Mouse (Mus musculus) small intestine, adult 2 months (tissue): Measurements from ENCODE around the gene Chd4. TPM values are rescaled to one million over a fixed set of nuclear protein-coding genes. Genes with fewer than 3 reads are reported as not detected.

ENCODE experiments used
- H3K27ac ChIP-seq: fragments of 200-500 bp; 2 replicates; pipeline ENCODE4 v1.5.1; 2012; ENCODE audit warnings: low read depth, low read length, control low read depth, inconsistent platforms; ENCODE audit not compliant: insufficient read depth
- H3K27me3 ChIP-seq: fragments of 200-500 bp; 2 replicates; pipeline ENCODE4 v1.6.1; 2012; ENCODE audit warnings: mild to moderate bottlenecking, moderate library complexity, low read length, inconsistent platforms; ENCODE audit not compliant: control insufficient read depth, insufficient read depth
- H3K36me3 ChIP-seq: fragments of 200-500 bp; 2 replicates; pipeline ENCODE4 v1.6.1; 2012; ENCODE audit warnings: mild to moderate bottlenecking, low read length, control low read depth, inconsistent platforms; ENCODE audit not compliant: control insufficient read depth, insufficient read depth
- H3K4me1 ChIP-seq: fragments of 200-500 bp; 2 replicates; pipeline ENCODE4 v1.6.1; 2012; ENCODE audit warnings: low read length, inconsistent platforms, mixed read lengths; ENCODE audit not compliant: control insufficient read depth, insufficient read depth, insufficient read length
- H3K4me3 ChIP-seq: fragments of 200-500 bp; 2 replicates; pipeline ENCODE4 v1.5.1; 2012; ENCODE audit warnings: low read depth, mild to moderate bottlenecking, control low read depth, inconsistent platforms, low read length, moderate library complexity
- CTCF ChIP-seq: fragments of 200-500 bp; IDR thresholded peaks from 2 replicates; pipeline ENCODE4 v1.5.1; 2012; ENCODE audit warnings: low read depth, mild to moderate bottlenecking, control low read depth, inconsistent platforms, low read length, moderate library complexity, mixed read lengths; ENCODE audit not compliant: insufficient replicate concordance, insufficient read length; ENCODE audit errors: extremely low read depth
- POLR2A ChIP-seq: fragments of 200-500 bp; IDR thresholded peaks from 2 replicates; pipeline ENCODE4 v1.6.1; 2012; ENCODE audit warnings: low read depth, mild to moderate bottlenecking, control low read depth, inconsistent platforms, low read length, moderate library complexity
- WGBS: fragments of 180-500 bp; shearing (Covaris S2); methylation state at CpG from one replicate; pipeline ENCODE4 v1.1.7; 2018; 5-methylcytosine and 5-hydroxymethylcytosine counted together
- polyA plus RNA-seq: library from polyadenylated mRNA; depleted of rRNA; stranded (reverse); fragments of >200 nt; gene quantifications from 2 replicates; pipeline ENCODE4 v1.2.3, GENCODE M21; 2012

Chd4 gene
- polyA plus RNA-seq, 1 experiment: 64.3 TPM

- Histone ChIP-seq H3K27me3 (no peaks in the 10 kb centered on the region), H3K27ac (no peak overlapping the region), H3K36me3 (peaks cover 51% of the 10 kb centered on the region), H3K4me3 (no peak overlapping the region), H3K4me1 (peaks cover 16% of the 10 kb centered on the region)
- TF ChIP-seq POLR2A (no peak), CTCF (no peak)
- WGBS: 49% methylated on average over 5 of the region's 5 CpGs
Measured at GRCm38 (mm10) chr6:125099421-125099971, 3.7 kb downstream of the Chd4 start.

- TF ChIP-seq CTCF (no peak), POLR2A (no peak)
- WGBS: 95% methylated on average over 9 of the region's 9 CpGs
- Histone ChIP-seq H3K36me3 (peaks cover 68% of the 10 kb centered on the region), H3K27me3 (no peaks in the 10 kb centered on the region), H3K4me1 (peaks cover 16% of the 10 kb centered on the region; the same call in 1 of the 2 replicates), H3K4me3 (no peak overlapping the region), H3K27ac (no peak overlapping the region)
Measured at GRCm38 (mm10) chr6:125101444-125101843, 5.7 kb downstream of the Chd4 start.

- 58% methylated on average over 4 of the region's 4 CpGs for WGBS
- H3K36me3 ChIP-seq: peaks cover 88% of the 10 kb centered on the region
Measured at GRCm38 (mm10) chr6:125104223-125104622, 8.4 kb downstream of the Chd4 start.

GRCm38 (mm10) chr6:125107705-125108104, 11.9 kb downstream of the Chd4 start:
- Histone ChIP-seq H3K27ac (no peak overlapping the region), H3K36me3 (peaks cover 90% of the 10 kb centered on the region), H3K4me1 (no peaks in the 10 kb centered on the region), H3K27me3 (no peaks in the 10 kb centered on the region), H3K4me3 (no peak overlapping the region)
- WGBS: 96% methylated on average over 2 of the region's 2 CpGs
- no peak for TF ChIP-seq POLR2A
- TF ChIP-seq CTCF: peak; percentile 27; the same call in 1 of the 2 replicates

More at GRCm38 (mm10) chr6:125104223-125104622, 8.4 kb downstream of the Chd4 start:
- Histone ChIP-seq H3K4me3 (no peak overlapping the region), H3K27me3 (no peaks in the 10 kb centered on the region), H3K4me1 (peaks cover 4% of the 10 kb centered on the region; the same call in 1 of the 2 replicates), H3K27ac (no peak overlapping the region)
- TF ChIP-seq CTCF (no peak), POLR2A (no peak)

- H3K4me3 ChIP-seq: no peak overlapping the region
- no peak overlapping the region for H3K27ac ChIP-seq
- TF ChIP-seq CTCF (no peak), POLR2A (no peak)
- H3K4me1 ChIP-seq: no peaks in the 10 kb centered on the region
- 92% methylated on average over 14 of the region's 14 CpGs for WGBS
- H3K27me3 ChIP-seq: no peaks in the 10 kb centered on the region
- H3K36me3 ChIP-seq: peaks cover 93% of the 10 kb centered on the region
Measured at GRCm38 (mm10) chr6:125109371-125109770, 13.6 kb downstream of the Chd4 start.

GRCm38 (mm10) chr6:125110927-125111326, 15.1 kb downstream of the Chd4 start:
- peaks cover 90% of the 10 kb centered on the region for H3K36me3 ChIP-seq
- 90% methylated on average over 7 of the region's 7 CpGs for WGBS
- H3K4me1 ChIP-seq: no peaks in the 10 kb centered on the region
- H3K27me3 ChIP-seq: no peaks in the 10 kb centered on the region
- H3K4me3 ChIP-seq: no peak overlapping the region
- TF ChIP-seq CTCF (peak; percentile 45; the same call in 1 of the 2 replicates), POLR2A (no peak)
- H3K27ac ChIP-seq: no peak overlapping the region

GRCm38 (mm10) chr6:125112553-125112952, 16.8 kb downstream of the Chd4 start:
- H3K36me3 ChIP-seq: peaks cover 86% of the 10 kb centered on the region
- H3K4me1 ChIP-seq: no peaks in the 10 kb centered on the region
- no peaks in the 10 kb centered on the region for H3K27me3 ChIP-seq
- no peak overlapping the region for H3K27ac ChIP-seq
- H3K4me3 ChIP-seq: no peak overlapping the region
- TF ChIP-seq POLR2A: no peak
- TF ChIP-seq CTCF: no peak
- WGBS: 88% methylated on average over 11 of the region's 11 CpGs

GRCm38 (mm10) chr6:125119387-125119786, 23.6 kb downstream of the Chd4 start:
- Histone ChIP-seq H3K36me3 (peaks cover 82% of the 10 kb centered on the region), H3K27ac (no peak overlapping the region), H3K4me3 (no peak overlapping the region), H3K27me3 (no peaks in the 10 kb centered on the region), H3K4me1 (no peaks in the 10 kb centered on the region)
- TF ChIP-seq CTCF (no peak), POLR2A (no peak)
- 80% methylated on average over 8 of the region's 8 CpGs for WGBS
